Mouse (Mus musculus): ENCODE measurements around the gene Rec114.
A peak's percentile ranks its signal among the peaks of the same experiment; 100 is the strongest.

Rec114 gene

DNA sequence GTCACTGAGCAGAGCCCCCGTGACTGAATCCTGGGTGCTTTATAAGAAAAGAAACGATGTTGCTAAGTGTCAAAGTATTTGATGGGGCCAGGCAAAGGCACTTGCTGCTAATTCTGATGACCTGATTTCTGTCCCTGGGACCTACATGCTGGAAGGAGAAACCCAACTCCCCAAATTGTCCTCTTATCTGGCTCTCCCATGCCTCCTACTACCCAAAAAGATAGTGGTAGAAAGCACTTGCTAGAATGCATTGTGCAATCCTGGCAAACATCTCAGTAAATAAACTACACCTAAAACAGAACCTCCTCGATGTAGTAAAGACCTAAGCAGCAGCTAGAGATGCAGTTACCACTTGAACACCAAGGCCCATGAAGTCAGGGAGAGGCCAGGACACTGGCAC is 81.0 kb downstream of the Rec114 start:
- DNase-seq (ENCODE audit: low spot score in 2 of 2), result no peak

- DNase-seq (ENCODE audit: low spot score in 2 of 2), result no peak
These were observed 81.8 kb downstream of the Rec114 start for GRCm38 (mm10) chr9:58662007-58662406.

- no peak for DNase-seq (ENCODE audit: low spot score in 2 of 2)
These were observed 83.1 kb downstream of the Rec114 start for GRCm38 (mm10) chr9:58660673-58661072.

GRCm38 (mm10) chr9:58659989-58660388 is 83.8 kb downstream of the Rec114 start:
- DNase-seq (ENCODE audit: low spot score in 2 of 2), result no peak

DNA sequence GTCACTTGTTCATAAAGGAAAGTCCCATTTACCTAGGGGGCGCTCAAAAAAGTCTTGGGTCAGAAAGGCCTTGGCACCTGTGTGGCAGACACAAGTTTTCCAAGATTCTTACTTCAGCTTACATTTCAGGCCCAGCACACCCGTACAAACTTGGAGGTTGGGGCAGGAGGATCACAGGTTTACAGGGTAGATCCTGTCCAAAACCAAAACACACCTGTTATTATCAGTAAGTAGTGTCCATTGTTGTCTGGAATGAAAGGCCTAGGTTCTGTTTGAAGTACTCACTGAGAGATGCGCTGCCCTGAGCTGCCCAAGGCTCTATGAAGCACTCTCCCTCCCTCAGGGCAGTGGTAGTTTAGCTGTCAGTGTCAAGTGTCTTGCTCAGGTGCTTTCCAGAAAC is 84.4 kb downstream of the Rec114 start:
- no peak for DNase-seq (ENCODE audit: low spot score in 2 of 2)

DNA sequence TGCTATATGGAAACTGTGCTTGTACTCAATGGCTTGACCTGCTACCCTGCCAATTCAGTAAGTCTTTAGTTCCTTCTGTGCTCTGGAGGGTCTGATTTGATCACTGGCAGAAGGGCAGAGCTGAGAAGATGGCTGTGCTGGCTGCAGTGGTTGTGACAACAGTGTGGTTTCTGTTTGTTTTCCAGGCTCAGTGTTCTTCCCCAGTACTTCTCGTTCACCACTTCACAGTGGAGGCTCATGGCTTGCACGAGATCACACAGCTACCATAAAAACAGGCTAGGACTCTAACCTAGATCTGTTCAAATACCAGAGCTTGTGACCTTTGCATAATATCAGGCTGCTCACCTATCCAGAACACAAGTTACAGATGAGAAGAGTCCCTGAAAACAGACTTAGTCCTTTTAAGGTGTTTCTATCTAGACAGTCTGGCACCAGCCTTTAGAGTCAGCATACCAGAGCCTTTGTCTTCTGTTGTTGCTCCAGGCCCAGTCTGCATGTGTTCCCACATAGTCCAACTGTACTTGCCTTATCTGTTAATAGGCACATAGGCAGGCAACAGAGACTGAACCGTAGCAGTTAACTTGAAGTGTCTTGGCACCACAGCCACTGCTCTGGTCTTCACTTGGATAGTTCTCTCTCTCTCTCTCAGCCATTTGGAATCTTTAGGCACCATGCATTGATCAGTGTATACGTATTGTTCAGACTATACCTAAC is 85.0 kb downstream of the Rec114 start:
- DNase-seq (ENCODE audit: low spot score in 2 of 2), result no peak

GRCm38 (mm10) chr9:58657735-58658512 is 85.8 kb downstream of the Rec114 start:
- no peak for DNase-seq (ENCODE audit: low spot score in 2 of 2)

DNA sequence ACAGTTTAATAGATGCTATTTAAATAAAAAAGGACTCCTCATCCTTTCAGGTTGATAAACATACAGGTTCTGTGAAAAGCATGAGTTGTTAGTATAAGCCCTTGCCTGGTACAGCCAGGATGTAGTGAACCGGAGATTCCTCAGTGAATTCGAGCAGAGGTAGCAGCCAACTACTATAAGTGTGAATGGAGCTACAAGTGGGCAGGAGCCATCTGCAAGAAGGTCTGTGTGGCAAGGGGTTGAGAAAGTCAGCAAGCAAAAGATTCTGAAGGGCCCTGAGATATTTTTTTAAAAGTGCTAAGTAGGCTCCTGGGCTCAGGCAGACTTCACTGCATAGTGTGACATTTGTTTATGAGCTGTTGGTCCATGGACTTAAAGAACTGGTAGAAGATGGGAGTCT is 86.9 kb downstream of the Rec114 start:
- DNase-seq (ENCODE audit: low spot score in 2 of 2), result no peak

DNA sequence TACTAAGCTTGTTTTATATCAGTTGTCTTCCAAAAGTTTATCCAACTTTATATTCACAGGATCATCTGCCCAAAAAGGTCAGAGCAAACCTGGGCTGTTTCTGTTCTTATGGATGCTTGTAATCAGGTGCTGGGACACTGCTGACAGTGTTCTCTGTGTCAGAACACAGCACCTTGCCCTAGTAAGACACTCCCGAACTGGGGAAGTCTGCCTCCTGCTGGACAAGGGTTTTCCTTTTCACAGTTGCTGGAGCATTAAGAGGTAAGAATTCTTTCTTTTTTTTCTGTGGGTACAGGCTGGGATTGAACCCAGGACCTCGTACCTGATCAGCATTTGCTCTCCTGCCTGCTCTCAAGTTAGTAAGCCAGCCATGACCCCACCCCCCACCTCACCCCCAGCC is 87.4 kb downstream of the Rec114 start:
- DNase-seq (ENCODE audit: low spot score in 2 of 2), result no peak

DNA sequence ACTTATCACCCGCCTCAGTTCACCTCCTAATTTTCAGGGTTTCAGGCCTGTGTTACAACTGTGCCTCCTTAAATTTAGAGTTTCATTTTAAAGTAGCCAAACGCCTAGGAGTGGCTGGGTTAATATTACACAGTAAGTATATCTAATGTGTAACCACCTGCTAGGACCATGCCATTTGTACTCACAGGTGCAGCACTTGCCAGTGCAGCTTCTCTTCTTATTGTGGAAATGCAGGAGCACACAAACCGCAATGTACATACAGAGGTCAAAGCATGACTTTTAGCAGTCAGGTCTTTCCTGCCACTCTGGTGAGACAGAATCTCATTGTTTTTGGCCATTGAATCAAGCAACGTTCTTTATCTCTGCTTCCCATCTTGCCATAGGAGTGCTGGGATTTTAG is 89.3 kb downstream of the Rec114 start:
- no peak for DNase-seq (ENCODE audit: low spot score in 2 of 2)

GRCm38 (mm10) chr9:58651993-58652392 is 91.8 kb downstream of the Rec114 start:
- peak in 1 of 2 experiments; percentile 16 for DNase-seq (ENCODE audit: low spot score in 2 of 2)

GRCm38 (mm10) chr9:58649265-58649626 is 94.5 kb downstream of the Rec114 start:
- no peak for DNase-seq (ENCODE audit: low spot score in 2 of 2)

GRCm38 (mm10) chr9:58648406-58649264 is 95.1 kb downstream of the Rec114 start:
- DNase-seq (ENCODE audit: low spot score in 2 of 2), result no peak

GRCm38 (mm10) chr9:58630441-58630840 is 113.3 kb downstream of the Rec114 start:
- DNase-seq (ENCODE audit: low spot score in 2 of 2), result no peak

DNA sequence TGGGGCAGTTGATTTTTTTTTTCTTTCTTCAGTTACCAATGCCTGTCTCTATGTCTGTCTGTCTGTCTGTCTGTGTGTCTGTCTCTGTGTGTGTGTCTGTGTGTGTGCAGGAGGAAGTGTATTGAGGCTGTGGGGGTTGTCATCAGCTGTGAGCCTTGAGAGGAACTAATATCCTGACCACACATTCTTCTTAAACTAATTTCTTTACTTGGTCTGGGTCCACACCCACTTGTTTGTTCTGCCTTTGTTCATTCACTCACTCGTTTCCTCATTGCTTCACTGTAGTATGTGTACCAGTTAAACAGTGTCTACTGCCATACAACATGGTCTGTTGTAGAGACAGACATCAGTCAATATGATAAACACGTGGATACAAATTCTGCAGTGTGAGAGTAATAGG is 116.6 kb downstream of the Rec114 start:
- DNase-seq (ENCODE audit: low spot score in 2 of 2), result no peak

DNA sequence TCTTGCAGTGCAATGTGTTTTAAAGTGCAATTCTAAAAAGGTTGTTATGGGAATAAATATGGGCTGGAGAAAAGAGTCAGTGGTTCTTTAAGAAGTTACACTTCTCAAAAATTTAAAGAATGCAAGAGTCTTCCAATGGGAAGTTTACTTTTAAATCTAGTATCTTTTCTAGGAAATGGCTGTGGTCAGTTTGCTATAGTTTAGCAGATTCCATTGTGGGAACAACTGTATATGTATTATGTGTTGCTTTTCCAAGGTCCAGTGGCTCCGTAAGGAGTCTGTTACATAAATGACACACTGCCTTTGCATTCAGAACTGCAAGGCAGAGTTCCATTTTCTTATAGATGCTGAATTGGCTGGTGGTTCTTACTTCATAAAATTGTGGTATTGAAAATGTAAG is 120.8 kb downstream of the Rec114 start:
- DNase-seq (ENCODE audit: low spot score in 2 of 2), result no peak

DNA sequence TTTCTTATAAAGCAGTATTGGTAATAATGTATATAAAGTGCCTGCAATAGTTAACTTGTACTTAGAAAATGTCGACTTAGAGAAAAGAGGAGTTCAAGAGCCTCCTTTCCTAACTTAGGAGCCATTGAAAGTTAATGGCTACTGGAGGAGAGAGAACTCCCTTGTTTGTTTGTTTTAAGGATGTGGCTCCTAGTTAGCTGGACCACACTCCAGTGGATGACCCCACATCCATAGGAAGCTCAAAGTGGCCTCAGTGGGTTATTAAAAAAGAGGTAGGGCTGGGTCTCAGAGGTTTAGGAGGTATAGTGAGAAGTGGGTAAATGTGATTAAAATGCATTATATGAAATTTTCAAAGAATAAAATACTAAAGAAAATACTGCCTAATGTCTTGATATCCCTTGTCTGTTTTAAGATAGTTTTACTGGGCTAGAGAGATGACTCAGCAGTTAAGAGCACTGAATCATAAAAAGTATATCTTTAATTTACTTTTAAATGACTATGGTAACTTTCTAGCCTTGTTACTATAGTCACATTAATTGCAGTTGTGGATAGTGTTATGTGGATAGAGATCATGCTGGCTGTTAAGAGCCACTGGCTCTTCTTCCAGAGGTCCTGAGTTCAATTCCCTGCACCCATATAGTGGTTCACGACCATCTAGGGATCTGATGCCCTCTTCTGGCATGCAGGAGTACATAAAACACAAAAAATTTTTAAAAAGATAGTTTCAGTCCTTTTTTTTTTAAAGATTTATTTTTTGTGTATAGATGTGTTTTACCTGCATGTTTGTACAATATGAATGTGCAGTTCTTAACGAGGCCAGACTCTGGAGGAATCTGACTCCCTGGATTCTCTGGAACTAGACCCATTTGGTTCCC is 128.5 kb downstream of the Rec114 start:
- no peak for DNase-seq (ENCODE audit: low spot score in 2 of 2)

DNA sequence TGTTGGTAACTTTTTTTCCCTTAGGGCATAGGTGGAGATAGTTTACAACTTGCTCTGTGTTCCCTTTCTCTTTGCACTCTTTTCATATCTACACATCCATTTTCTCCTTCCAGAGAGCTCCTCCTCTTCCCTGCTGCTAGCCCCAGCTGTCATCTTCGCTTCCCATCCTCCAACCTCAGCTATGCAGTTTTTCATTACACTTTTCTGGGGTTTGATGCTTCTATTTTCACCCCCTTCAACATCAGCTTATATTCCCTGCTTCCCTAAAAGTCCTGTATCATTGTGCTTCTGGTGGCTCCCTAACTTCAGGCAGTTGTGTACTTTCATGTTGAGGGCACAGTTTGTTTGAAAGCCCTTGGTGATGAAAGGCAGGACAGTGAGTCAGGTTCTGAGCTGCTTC is 130.0 kb downstream of the Rec114 start:
- DNase-seq (ENCODE audit: low spot score in 2 of 2), result no peak
